Mouse (Mus musculus) brain, embryonic 18.5 days (tissue): ENCODE measurements at regions not wholly inside any gene's neighbourhood (a gene's known extent, or its start where the extent isn't known, plus 50 kb on each side); places are given as distances from the start of the nearest gene placed in this dataset.

ENCODE experiments used
- DNase-seq: peaks from one replicate; pipeline ENCODE4 v3.0.0-alpha.2; 2012; ENCODE audit warnings: low read depth, low spot score

GRCm38 (mm10) chr5:111506821-111507220 lies 89.7 kb downstream of the Mn1 start:
- no peak for DNase-seq

GRCm38 (mm10) chr5:111507332-111507731 lies 90.2 kb downstream of the Mn1 start:
- no peak for DNase-seq

- DNase-seq: no peak
Observed at GRCm38 (mm10) chr5:111509014-111509561, 91.9 kb downstream of the Mn1 start.

- no peak for DNase-seq
Observed at GRCm38 (mm10) chr5:111509575-111510057, 92.5 kb downstream of the Mn1 start.

- no peak for DNase-seq
Observed at GRCm38 (mm10) chr5:111510183-111510878, 93.2 kb downstream of the Mn1 start.

- no peak for DNase-seq
Observed at GRCm38 (mm10) chr5:111510879-111511231, 93.7 kb downstream of the Mn1 start.

GRCm38 (mm10) chr5:111511982-111512381 lies 94.8 kb downstream of the Mn1 start:
- no peak for DNase-seq

- no peak for DNase-seq
Observed at GRCm38 (mm10) chr5:111513976-111514375, 96.8 kb downstream of the Mn1 start.

- DNase-seq: no peak
Observed at GRCm38 (mm10) chr5:111519059-111519458, 101.9 kb downstream of the Mn1 start.

- DNase-seq: no peak
Observed at GRCm38 (mm10) chr5:111519500-111520041, 102.4 kb downstream of the Mn1 start.

GRCm38 (mm10) chr5:111521866-111522265 lies 104.7 kb downstream of the Mn1 start:
- DNase-seq: no peak

GRCm38 (mm10) chr5:111522586-111522985 lies 105.4 kb downstream of the Mn1 start:
- no peak for DNase-seq

GRCm38 (mm10) chr5:111527741-111528140 lies 110.6 kb downstream of the Mn1 start:
- DNase-seq: no peak

GRCm38 (mm10) chr5:111529096-111529495 lies 111.9 kb downstream of the Mn1 start:
- no peak for DNase-seq

GRCm38 (mm10) chr5:111530628-111531524 lies 113.7 kb downstream of the Mn1 start:
- DNase-seq: no peak

- no peak for DNase-seq
Observed at GRCm38 (mm10) chr5:111532446-111533035, 115.4 kb downstream of the Mn1 start.

- no peak for DNase-seq
Observed at GRCm38 (mm10) chr5:111535978-111536377, 118.8 kb downstream of the Mn1 start.

- no peak for DNase-seq
Observed at GRCm38 (mm10) chr5:111538560-111539450, 121.6 kb downstream of the Mn1 start.

- no peak for DNase-seq
Observed at GRCm38 (mm10) chr5:111540486-111540885, 123.3 kb downstream of the Mn1 start.

GRCm38 (mm10) chr5:111542077-111542476 lies 124.9 kb downstream of the Mn1 start:
- no peak for DNase-seq
